Mouse (Mus musculus): ENCODE measurements at regions not wholly inside any gene's neighbourhood (a gene's known extent, or its start where the extent isn't known, plus 50 kb on each side); places are given as distances from the start of the nearest gene placed in this dataset.

- no peak for ATAC-seq
- WGBS (ENCODE audit: insufficient replicate concordance): 58% methylated on average over 1 of the region's 1 CpGs
- H3K27me3 ChIP-seq (ENCODE audit: insufficient read depth, low read length): no peaks in the 10 kb centered on the region
Observed at GRCm38 (mm10) chr13:88602244-88602643, 219.0 kb upstream of the Edil3 start.

DNA sequence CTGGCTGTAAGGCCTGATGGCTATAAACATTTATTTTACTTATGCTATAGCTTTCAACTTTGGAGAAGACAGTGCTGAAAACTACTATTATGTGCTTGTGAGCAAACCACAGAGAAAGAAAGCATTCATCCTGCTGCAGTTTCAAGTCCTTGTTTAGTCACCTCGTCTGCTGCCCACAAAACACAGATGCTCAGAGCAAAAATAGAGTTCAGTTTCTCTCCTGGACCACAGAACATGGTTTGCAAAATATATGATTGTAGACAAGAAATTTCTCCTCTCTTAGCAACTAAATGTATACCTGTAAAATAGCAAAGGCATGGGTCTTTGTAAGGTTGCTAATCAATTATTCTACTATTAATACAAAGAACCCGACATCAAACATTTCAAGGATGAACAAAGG lies 210.7 kb upstream of the Edil3 start:
- Histone ChIP-seq H3K9ac (replicated peaks) (no peak overlapping the region), H3K4me3 (ENCODE audit: low read depth, low read length) (no peak overlapping the region), H3K36me3 (replicated peaks; ENCODE audit: insufficient read depth, low read length) (no peaks in the 10 kb centered on the region), H3K9me3 (ENCODE audit: low read length) (no peaks in the 10 kb centered on the region), H3K4me1 (ENCODE audit: insufficient read depth) (no peaks in the 10 kb centered on the region), H3K27me3 (ENCODE audit: insufficient read depth, low read length) (no peaks in the 10 kb centered on the region), H3K27ac (ENCODE audit: low read depth) (no peak overlapping the region), H3K4me2 (ENCODE audit: low read depth, low read length) (no peak overlapping the region)
- ATAC-seq: no peak
- TF ChIP-seq EP300 (IDR thresholded peaks at IDR 0.05; ENCODE audit: low read depth) (no peak), CTCF (IDR thresholded peaks at IDR 0.05; ENCODE audit: low read depth) (no peak)
- WGBS (ENCODE audit: insufficient replicate concordance): 58% methylated on average over 2 of the region's 2 CpGs
- DNase-seq: no peak

More at GRCm38 (mm10) chr13:88602244-88602643, 219.0 kb upstream of the Edil3 start:
- DNase-seq: no peak
- Histone ChIP-seq H3K4me3 (ENCODE audit: low read depth, low read length) (no peak overlapping the region), H3K4me2 (ENCODE audit: low read depth, low read length) (no peak overlapping the region), H3K9ac (replicated peaks) (no peak overlapping the region), H3K9me3 (ENCODE audit: low read length) (no peaks in the 10 kb centered on the region), H3K36me3 (replicated peaks; ENCODE audit: insufficient read depth, low read length) (no peaks in the 10 kb centered on the region), H3K27ac (ENCODE audit: low read depth) (no peak overlapping the region), H3K4me1 (ENCODE audit: insufficient read depth) (no peaks in the 10 kb centered on the region)
- TF ChIP-seq EP300 (IDR thresholded peaks at IDR 0.05; ENCODE audit: low read depth) (no peak), CTCF (IDR thresholded peaks at IDR 0.05; ENCODE audit: low read depth) (no peak)

- no peak overlapping the region for H3K4me2 ChIP-seq (ENCODE audit: low read depth, low read length)
- H3K4me3 ChIP-seq (ENCODE audit: low read depth, low read length): no peak overlapping the region
- H3K9ac ChIP-seq (replicated peaks): no peak overlapping the region
- H3K27me3 ChIP-seq (ENCODE audit: insufficient read depth, low read length): no peaks in the 10 kb centered on the region
- no peak overlapping the region for H3K27ac ChIP-seq (ENCODE audit: low read depth)
- DNase-seq: no peak
- H3K36me3 ChIP-seq (replicated peaks; ENCODE audit: insufficient read depth, low read length): no peaks in the 10 kb centered on the region
- no peaks in the 10 kb centered on the region for H3K9me3 ChIP-seq (ENCODE audit: low read length)
- TF ChIP-seq EP300 (IDR thresholded peaks at IDR 0.05; ENCODE audit: low read depth): no peak
- no peak for TF ChIP-seq CTCF (IDR thresholded peaks at IDR 0.05; ENCODE audit: low read depth)
- 70% methylated on average over 3 of the region's 3 CpGs for WGBS (ENCODE audit: insufficient replicate concordance)
- no peak for ATAC-seq
- H3K4me1 ChIP-seq (ENCODE audit: insufficient read depth): no peaks in the 10 kb centered on the region
Observed at GRCm38 (mm10) chr13:88613231-88613630, 208.0 kb upstream of the Edil3 start.

GRCm38 (mm10) chr13:88650135-88650534 lies 171.1 kb upstream of the Edil3 start:
- 54% methylated on average over 2 of the region's 2 CpGs for WGBS (ENCODE audit: insufficient replicate concordance)
- ATAC-seq: no peak
- Histone ChIP-seq H3K27me3 (ENCODE audit: insufficient read depth, low read length) (no peaks in the 10 kb centered on the region), H3K36me3 (replicated peaks; ENCODE audit: insufficient read depth, low read length) (no peaks in the 10 kb centered on the region), H3K27ac (ENCODE audit: low read depth) (no peak overlapping the region), H3K4me2 (ENCODE audit: low read depth, low read length) (no peak overlapping the region), H3K4me3 (ENCODE audit: low read depth, low read length) (no peak overlapping the region), H3K4me1 (ENCODE audit: insufficient read depth) (no peaks in the 10 kb centered on the region), H3K9me3 (ENCODE audit: low read length) (no peaks in the 10 kb centered on the region), H3K9ac (replicated peaks) (no peak overlapping the region)
- no peak for TF ChIP-seq EP300 (IDR thresholded peaks at IDR 0.05; ENCODE audit: low read depth)
- TF ChIP-seq CTCF (IDR thresholded peaks at IDR 0.05; ENCODE audit: low read depth): no peak
- no peak for DNase-seq

DNA sequence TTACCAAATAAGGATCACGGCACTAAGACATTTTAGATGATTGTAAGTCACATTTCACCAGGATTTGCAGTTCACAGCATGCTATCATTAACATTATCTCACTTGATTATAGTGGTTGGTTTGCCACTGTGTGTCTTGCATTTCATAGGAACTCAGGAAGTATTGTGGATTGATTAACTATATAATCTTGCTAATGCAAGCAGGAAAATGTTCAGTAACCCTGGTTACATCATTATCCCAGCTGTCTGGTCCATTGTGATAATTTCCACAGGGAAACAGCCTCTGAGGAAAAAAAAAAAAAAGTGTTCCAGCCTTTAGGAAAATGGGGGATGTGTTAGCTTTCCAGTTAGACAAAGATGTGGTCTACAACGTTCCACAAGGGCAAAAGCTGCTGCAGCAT lies 170.2 kb upstream of the Edil3 start:
- Histone ChIP-seq H3K4me2 (ENCODE audit: low read depth, low read length) (no peak overlapping the region), H3K4me3 (ENCODE audit: low read depth, low read length) (no peak overlapping the region), H3K4me1 (ENCODE audit: insufficient read depth) (no peaks in the 10 kb centered on the region), H3K36me3 (replicated peaks; ENCODE audit: insufficient read depth, low read length) (no peaks in the 10 kb centered on the region), H3K27me3 (ENCODE audit: insufficient read depth, low read length) (no peaks in the 10 kb centered on the region), H3K9ac (replicated peaks) (no peak overlapping the region), H3K9me3 (ENCODE audit: low read length) (no peaks in the 10 kb centered on the region), H3K27ac (ENCODE audit: low read depth) (no peak overlapping the region)
- DNase-seq: no peak
- WGBS (ENCODE audit: insufficient replicate concordance): 34% methylated on average over 2 of the region's 2 CpGs
- TF ChIP-seq EP300 (IDR thresholded peaks at IDR 0.05; ENCODE audit: low read depth) (no peak), CTCF (IDR thresholded peaks at IDR 0.05; ENCODE audit: low read depth) (no peak)
- no peak for ATAC-seq

DNA sequence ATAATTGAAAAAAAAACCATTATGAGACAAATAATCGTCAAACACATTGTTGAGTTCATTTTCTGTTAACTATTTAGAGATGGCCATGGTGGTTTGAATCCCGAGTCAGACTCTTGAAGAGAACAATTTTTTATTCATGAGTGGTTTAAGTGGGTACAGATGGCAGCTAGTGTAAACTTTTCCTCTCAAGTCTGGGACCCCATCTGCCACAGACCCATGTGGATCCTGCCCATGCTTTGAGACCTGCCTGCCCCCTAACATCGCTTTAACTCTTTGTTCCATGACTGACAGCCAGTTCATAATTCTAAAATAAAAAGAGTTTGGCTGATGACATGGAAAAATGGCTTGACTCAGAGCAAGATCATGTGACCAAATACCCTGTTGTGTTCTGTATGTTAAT lies 166.2 kb upstream of the Edil3 start:
- H3K9ac ChIP-seq (replicated peaks): no peak overlapping the region
- DNase-seq (no peak), ATAC-seq (no peak)
- no peaks in the 10 kb centered on the region for H3K9me3 ChIP-seq (ENCODE audit: low read length)
- H3K4me2 ChIP-seq (ENCODE audit: low read depth, low read length): no peak overlapping the region
- no peaks in the 10 kb centered on the region for H3K36me3 ChIP-seq (replicated peaks; ENCODE audit: insufficient read depth, low read length)
- H3K4me3 ChIP-seq (ENCODE audit: low read depth, low read length): no peak overlapping the region
- TF ChIP-seq EP300 (IDR thresholded peaks at IDR 0.05; ENCODE audit: low read depth) (no peak), CTCF (IDR thresholded peaks at IDR 0.05; ENCODE audit: low read depth) (no peak)
- H3K4me1 ChIP-seq (ENCODE audit: insufficient read depth): no peaks in the 10 kb centered on the region
- no peaks in the 10 kb centered on the region for H3K27me3 ChIP-seq (ENCODE audit: insufficient read depth, low read length)
- H3K27ac ChIP-seq (ENCODE audit: low read depth): no peak overlapping the region
- WGBS (ENCODE audit: insufficient replicate concordance): 67% methylated on average over 3 of the region's 3 CpGs

- Histone ChIP-seq H3K4me3 (ENCODE audit: low read depth, low read length) (no peak overlapping the region), H3K9me3 (ENCODE audit: low read length) (no peaks in the 10 kb centered on the region), H3K27me3 (ENCODE audit: insufficient read depth, low read length) (no peaks in the 10 kb centered on the region), H3K27ac (ENCODE audit: low read depth) (no peak overlapping the region), H3K36me3 (replicated peaks; ENCODE audit: insufficient read depth, low read length) (no peaks in the 10 kb centered on the region), H3K9ac (replicated peaks) (no peak overlapping the region), H3K4me2 (ENCODE audit: low read depth, low read length) (no peak overlapping the region), H3K4me1 (ENCODE audit: insufficient read depth) (no peaks in the 10 kb centered on the region)
- ATAC-seq (no peak), DNase-seq (no peak)
- WGBS (ENCODE audit: insufficient replicate concordance): 85% methylated on average over 5 of the region's 5 CpGs
- TF ChIP-seq CTCF (IDR thresholded peaks at IDR 0.05; ENCODE audit: low read depth): no peak
- no peak for TF ChIP-seq EP300 (IDR thresholded peaks at IDR 0.05; ENCODE audit: low read depth)
Observed at GRCm38 (mm10) chr13:88675835-88676234, 145.4 kb upstream of the Edil3 start.
